Mouse (Mus musculus): ENCODE data around the gene Tpcn1.

The Tpcn1 gene

DNA sequence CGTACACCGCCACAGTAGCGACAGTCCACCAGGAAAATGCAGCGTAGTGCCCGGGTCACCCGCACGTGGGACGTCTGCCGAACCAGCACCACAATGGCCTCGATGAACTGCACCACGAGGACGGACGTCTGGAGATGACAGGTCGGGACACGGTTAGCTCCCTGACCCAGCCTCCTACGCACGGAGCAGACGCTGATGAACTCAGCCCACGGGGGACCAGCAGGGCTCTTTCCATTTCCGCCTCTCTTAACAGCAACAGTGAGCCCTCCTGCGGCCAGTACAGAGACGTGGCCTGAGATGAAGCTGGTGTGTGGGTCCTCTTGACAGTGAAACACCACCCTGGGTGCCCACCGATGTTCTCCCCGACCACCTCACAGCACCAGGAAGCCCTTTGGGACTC is 32.6 kb downstream of the Tpcn1 start:
- no peak for DNase-seq

DNA sequence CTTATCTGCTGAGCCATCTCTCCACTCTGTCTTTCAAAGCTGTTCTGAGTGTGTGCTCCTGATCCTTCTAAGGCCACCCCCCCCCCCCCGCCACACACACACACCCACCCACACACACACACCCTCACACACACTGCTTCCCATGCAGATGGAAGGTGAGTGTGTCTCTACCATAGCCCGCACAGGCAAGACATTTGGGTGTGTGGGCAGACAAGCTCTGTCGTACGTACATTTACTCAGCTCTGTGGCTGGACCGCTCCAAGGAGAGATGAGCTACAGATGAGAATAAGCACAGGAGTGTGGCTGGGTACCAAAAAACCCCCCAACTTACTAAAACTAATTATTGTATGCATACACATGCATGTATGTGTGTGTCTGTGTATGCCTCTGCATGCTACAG is 37.8 kb downstream of the Tpcn1 start:
- DNase-seq, result no peak

GRCm38 (mm10) chr5:120550137-120550536 is 38.3 kb downstream of the Tpcn1 start:
- no peak for DNase-seq

GRCm38 (mm10) chr5:120548236-120548850 is 40.1 kb downstream of the Tpcn1 start:
- DNase-seq, result no peak

DNA sequence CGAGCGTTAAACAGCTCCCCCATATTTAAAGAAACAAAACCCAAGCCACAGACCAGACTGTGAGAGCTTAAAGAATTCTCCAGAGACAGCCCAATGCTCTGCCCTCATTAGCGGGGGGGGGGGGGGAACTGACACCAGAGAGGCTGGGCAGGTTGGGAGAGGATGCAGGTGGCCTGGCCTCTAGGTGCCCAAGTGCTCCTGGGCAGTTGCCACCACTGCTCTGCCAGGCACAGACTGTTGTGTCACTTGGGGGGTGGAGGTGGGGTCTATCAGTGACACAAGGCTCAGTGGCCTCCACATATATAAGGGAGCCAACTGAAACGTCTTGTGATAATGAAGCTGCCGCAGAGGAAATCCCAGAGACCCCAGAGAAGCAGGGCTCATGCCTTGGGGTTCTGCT is 51.8 kb downstream of the Tpcn1 start:
- DNase-seq, result no peak

DNA sequence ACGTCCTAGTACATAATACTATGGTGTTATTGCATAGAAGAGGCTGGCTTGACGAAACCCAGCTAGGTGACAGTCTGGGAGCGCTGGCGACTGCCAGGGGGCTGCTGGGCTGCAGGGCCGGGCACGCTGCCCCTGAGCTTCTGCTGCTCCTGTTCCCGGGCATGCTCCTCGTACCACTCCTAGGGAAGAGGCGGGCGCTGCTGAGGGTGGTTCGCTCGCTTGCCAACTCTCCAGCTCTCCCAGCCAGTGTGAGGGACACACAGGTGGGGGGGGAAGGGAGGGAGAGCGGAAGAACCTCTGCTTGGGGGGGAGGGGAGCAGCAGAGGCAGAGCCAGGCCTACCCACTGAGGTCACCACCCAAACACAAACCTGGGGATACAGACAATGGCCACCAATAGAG is 52.4 kb downstream of the Tpcn1 start:
- no peak for DNase-seq

GRCm38 (mm10) chr5:120534686-120535075 is 53.8 kb downstream of the Tpcn1 start:
- DNase-seq, result no peak

DNA sequence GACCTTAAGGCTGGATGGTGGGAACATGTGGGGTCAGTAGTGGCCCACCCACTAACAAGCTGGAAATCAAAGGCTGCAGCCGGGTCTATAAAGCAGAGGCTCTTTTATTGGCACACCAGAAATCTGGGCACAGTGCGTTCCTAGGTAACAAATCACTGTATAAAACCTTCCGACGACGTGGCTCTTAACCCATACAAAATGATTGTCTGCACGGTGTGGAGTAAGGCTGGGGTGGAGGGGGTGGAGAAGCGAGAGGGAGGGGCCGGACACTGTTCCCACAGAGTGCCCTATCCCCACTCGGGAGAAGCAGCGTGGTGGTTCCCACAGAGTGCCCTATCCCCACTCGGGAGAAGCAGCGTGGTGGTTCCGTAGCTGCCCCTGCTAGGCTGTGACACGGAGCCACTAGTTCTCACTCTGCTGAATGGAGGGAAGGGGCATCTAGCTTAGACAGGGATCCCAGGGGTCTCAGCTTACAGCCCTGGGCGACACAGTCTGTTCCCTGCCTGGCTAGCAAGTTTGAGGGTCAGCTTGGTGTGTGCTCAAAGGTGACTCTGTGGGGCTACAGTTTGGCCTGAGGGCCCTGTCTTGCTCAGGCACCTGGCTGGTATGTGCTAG is 54.3 kb downstream of the Tpcn1 start:
- no peak for DNase-seq

GRCm38 (mm10) chr5:120531631-120532030 is 56.8 kb downstream of the Tpcn1 start:
- DNase-seq, result no peak

- no peak for DNase-seq
These were observed 61.0 kb downstream of the Tpcn1 start for GRCm38 (mm10) chr5:120527296-120527964.

DNA sequence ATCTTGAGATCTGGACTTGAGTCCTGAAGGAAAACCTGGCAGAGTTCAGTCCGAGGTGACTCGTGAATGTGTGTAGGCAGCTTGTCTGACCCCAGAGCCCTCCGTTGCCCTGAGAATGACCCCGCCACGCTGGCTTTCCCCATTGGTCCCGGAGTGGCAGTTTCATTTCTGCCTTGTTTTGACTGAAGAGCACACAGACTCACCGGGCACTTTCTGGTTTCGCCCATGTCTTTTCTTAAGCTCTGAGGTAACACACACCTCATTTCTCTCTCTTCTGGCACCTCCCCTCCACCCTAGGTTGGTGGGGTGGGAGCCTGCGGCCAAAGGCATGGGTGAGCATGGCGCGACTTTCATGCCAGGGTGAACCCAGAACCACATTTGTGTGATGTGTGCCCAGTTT is 62.2 kb downstream of the Tpcn1 start:
- DNase-seq, result no peak

DNA sequence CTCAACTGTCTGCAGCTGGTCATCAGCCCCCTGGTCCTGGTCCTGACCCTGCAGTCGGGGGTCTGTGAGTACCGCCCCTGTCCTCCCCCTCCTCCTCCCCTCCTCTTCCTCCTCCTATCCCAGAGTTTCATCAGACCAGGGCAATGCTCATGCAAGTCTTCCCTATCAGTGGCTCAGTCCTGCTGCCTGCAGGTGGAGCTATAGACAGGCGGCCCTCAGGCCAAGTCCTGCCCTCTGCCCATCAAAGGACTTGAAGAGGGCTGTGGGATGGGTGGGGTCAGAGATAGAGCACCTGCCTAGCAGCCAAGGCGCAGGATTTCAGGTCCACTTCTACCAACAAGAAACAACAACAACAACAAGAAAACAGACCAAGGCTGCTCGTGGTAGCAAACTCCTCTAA is 62.7 kb downstream of the Tpcn1 start:
- no peak for DNase-seq

- no peak for DNase-seq
These were observed 63.7 kb downstream of the Tpcn1 start for GRCm38 (mm10) chr5:120524736-120525135.

DNA sequence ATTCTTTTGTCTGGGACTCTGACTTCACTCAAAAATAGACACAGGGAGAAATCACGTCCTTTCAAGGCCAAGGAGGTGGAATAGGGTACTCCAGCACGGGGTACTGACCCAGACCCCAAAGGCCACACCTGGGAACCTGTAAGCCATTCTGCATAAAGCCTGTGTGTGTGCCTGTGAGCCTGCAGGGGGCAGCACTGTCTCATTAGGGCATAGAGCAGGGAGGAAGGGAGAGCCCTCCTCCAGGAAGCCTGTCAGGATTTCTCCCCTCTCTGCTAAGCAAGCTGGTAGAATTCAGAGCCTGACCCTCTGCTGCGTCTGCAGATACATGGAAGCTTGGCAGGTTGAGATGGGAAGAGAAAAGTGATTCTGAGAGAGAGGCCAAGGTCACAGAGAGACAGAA is 65.8 kb downstream of the Tpcn1 start:
- DNase-seq, result peak; percentile 46 to 59

DNA sequence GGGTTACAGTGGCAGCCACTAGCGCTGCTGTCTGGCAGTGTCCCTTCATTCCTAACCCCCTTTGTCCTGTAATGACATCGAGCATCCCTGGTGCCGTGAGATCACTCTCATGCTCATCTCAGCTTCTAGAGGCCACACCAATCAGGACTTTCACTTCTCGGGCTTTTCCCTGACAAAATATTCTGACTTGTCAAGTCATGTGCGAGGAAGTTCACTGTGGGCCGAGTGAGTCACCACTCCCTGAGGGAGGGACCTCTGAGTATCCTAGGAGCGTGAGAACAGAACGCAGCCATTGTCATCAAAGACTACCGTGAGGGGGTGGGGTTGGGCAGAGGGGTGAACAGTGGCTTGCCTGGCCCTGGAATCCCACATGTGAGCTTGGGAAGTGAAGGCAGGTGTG is 70.9 kb downstream of the Tpcn1 start:
- no peak for DNase-seq

DNA sequence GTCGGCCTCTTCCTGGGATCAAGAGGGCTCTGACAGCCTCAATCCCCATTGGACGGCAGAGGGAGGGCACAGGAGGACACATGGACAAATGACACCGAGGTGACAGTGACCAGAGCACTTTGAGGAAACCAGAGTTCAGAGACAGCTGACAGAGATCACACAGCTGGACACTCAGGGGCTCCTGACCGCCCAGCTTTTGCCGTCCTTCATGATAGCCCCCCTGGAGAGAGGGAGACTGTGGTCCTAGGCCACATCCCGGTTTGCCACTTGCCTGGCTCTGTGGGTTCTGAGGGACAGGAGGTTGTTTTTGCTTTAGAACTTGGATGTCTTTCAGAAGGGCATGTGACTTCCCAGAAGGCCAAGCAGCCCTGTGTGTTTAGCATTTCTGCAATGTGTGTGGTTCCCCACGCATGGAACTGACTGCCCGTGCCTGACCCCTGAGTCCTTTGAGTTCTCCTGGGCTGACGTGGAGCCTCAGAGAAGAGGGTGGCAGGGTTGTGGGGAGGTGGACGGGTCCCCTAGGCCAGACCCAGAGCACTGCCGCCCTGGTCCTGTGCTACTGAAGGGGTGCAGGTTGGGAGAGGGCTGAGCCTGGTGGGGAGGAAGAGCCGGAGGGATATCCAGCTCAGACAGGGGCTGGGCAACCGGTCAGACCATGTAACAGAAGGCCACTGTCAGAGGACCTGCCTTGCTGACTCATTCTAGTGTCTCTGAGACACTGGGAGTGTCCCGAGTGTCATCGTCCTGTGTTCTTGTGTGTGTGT is 72.1 kb downstream of the Tpcn1 start:
- no peak for DNase-seq

GRCm38 (mm10) chr5:120515451-120515850 is 73.0 kb downstream of the Tpcn1 start:
- no peak for DNase-seq

DNA sequence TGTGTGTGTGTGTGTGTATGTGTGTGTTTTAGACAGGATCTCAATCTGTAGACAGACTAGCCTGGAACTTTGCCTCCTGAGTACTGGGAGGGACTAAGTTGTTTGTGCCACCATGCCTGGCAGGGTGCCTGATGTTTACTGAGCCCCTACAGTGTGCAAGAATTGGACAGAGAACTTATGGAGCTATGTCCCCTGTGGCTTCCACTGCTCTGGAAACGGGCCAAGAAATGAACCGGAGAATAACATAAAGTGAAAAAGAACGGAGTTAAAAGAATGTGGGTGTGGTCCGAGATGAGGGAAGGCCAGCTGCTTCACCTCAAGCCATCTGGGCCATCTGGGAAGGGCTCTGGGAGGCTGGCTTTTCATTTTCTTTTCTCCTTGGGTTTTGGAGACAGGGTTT is 73.7 kb downstream of the Tpcn1 start:
- no peak for DNase-seq

DNA sequence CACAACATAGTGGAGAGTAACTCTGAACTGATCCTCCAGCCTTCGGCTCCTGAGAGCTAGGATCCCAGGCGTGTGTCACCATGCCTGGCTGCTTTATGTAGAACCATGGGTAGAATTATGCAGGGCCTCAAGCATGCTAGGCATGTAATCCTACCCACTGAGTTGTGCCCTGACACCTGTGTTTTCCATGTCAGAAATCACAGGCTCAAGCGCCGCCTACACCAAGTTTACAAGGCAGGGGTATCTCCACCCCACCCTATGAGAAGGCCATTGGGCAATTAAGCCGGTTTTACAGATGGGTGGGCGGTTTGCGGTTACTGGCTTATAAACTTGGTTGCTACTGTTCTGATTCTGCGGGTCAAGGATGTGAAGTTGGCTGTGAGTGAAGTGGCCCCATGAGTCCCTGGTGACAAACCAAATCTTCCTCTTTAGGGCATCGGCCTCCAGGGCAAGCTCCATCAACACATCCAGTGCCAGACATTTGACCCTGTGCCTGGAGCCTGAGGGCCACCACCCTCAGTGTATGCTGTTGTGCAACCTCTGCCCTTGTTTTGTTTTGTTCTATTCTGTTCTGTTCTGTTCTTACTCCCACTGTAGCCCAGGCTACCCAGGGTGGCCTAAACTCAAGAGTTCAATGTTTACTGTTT is 74.3 kb downstream of the Tpcn1 start:
- no peak for DNase-seq

DNA sequence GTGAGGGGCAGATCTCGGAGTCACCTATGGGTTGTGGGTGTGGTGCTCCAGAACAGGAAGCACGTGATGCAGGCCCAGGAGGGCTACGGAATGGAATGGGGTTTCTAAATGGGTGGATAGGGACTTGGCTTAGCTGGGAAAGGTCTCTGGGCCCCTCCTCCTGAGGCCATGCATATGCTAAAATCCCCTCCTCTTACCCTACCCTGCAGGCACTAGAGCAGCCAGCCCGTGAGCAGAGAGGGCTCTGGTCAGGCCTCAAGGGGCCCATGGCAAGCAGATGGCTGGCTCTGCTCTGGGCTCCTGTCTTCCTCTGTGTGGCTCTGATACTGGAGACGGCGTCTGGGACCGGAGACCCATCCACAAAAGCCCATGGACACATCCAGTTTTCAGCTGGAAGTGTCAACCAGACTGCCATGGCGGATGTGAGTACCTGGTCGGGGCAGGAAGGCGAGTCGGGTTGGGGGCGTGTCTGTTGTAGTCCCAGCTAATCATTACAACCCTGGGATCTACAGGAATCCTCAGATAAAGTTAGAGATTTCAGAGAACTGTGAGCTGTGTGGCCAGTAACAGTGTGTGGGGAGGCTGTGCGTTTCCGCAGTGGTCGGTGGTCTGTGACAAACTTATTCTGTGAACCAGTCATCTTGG is 75.4 kb downstream of the Tpcn1 start:
- DNase-seq, result no peak

- no peak for DNase-seq
These were observed 76.7 kb downstream of the Tpcn1 start for GRCm38 (mm10) chr5:120511643-120512220.

DNA sequence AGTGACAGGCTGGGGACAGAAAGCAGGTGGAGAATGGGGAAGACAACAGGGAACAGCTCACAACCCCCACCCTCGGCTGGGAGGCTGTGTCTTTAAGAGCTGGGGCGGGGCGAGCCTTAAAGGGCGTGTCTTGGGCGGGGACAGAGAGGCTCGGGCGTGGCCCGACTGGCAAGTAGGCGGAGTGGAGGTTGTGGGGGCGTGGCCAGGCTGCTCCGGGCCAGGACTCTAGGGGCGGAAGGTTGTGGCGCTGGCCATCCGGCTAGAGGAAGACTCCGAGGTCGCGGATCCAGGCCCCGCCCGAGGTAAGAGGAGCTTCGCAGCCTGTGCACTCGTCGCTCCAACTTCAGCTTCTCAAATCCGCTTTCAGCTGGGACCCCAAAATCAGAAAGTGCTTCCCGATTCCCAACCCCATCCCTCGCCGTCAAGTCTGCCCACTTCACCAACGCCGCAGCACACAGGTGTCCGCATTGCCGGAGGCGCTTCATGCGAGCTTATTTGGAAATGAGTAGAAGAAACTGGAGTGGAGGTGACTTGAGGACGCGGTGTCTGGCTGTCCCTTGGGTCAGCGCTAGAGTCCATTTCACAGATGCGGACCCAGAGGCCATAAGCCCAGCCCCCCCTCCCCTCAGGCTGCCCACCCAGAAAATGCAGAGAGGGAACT is 77.4 kb downstream of the Tpcn1 start, which contains the start of gene Slc8b1:
Slc8b1 (plus strand) TSS at position 187 of the 661 bp plus-strand sequence.
- peak; percentile 91 to 94 for DNase-seq

All from thymus, postnatal 36 days (tissue).